Mouse (Mus musculus) Patski (cell line): ENCODE data around the gene Hyou1. TPM values are rescaled to one million over a fixed set of nuclear protein-coding genes. Genes with fewer than 3 reads are reported as not detected.

Experiments used
- ATAC-seq: fragments of 100-300 bp; one replicate; pipeline ENCODE4 v1.8.0; 2021
- CTCF ChIA-PET: fragments of 350-600 bp; sonication (Branson Sonifier 250); formaldehyde crosslinking; loops from one replicate; lab custom pipeline; 2022; ENCODE audit warnings: inconsistent platforms; lab: Charles Lee
- POLR2A ChIA-PET: fragments of 350-600 bp; sonication (Branson Sonifier 250); formaldehyde crosslinking; loops from one replicate; lab custom pipeline; 2022; ENCODE audit warnings: antibody characterized with exemption, inconsistent platforms; lab: Charles Lee
- DNase-seq: peaks from one replicate; pipeline ENCODE4 v3.0.0-alpha.2; 2011; ENCODE audit warnings: low read depth, low spot score
- H3K27me3 ChIP-seq: fragments of 371-371 bp; one replicate; pipeline ENCODE4 v1.5.1; 2021
- CTCF ChIP-seq: fragments of 100-300 bp; IDR thresholded peaks from one replicate; pipeline ENCODE4 v1.5.1; 2021
- in situ Hi-C: fragments of 300-500 bp; cut with MboI; formaldehyde crosslinking; loops from 3 replicates; pipeline ENCODE4 v1.11.1; 2018; ENCODE audit warnings: low pct_unique_long_range_greater_than_20kb, mixed read lengths
- polyA plus RNA-seq: library from polyadenylated mRNA; unstranded; gene quantifications from one replicate; pipeline ENCODE4 v1.2.3, GENCODE M21; 2021

Gene Hyou1
- polyA plus RNA-seq, 1 experiment from 2014 or later, result 190 TPM

- ChIA-PET POLR2A (interaction anchor here (0.6 kb wide), 1 partner anchor 65 kb away, joined by 3 read pairs; no protein-coding TSS in a partner anchor), CTCF (interaction anchor here (0.9 to 1.1 kb wide), 2 partner anchors 12 to 66 kb away, joined by 3 read pairs; partner anchors contain the start of gene Dpagt1)
- no peaks in the 10 kb centered on the region for H3K27me3 ChIP-seq
- DNase-seq, result no peak
- ATAC-seq, result no peak
- in situ Hi-C loops, result no loop called here
- no peak for TF ChIP-seq CTCF
These were observed 41.7 kb upstream of the Hyou1 start for GRCm38 (mm10) chr9:44337436-44338169.

GRCm38 (mm10) chr9:44338574-44338973 is 40.7 kb upstream of the Hyou1 start:
- ATAC-seq (no peak), DNase-seq (no peak)
- no peak for TF ChIP-seq CTCF
- ChIA-PET POLR2A (interaction anchor here (0.6 kb wide), 1 partner anchor 12 kb away, joined by 4 read pairs; no protein-coding TSS in a partner anchor), CTCF (no interaction called here)
- no peaks in the 10 kb centered on the region for H3K27me3 ChIP-seq
- in situ Hi-C loops, result no loop called here

- H3K27me3 ChIP-seq, result no peaks in the 10 kb centered on the region
- CTCF ChIA-PET, result no interaction called here
- no peak for DNase-seq
- no peak for ATAC-seq
- TF ChIP-seq CTCF, result no peak
- in situ Hi-C loops, result no loop called here
- POLR2A ChIA-PET, result no interaction called here
These were observed 37.8 kb upstream of the Hyou1 start for GRCm38 (mm10) chr9:44341487-44341886.

GRCm38 (mm10) chr9:44342173-44342572 is 37.1 kb upstream of the Hyou1 start:
- H3K27me3 ChIP-seq, result no peaks in the 10 kb centered on the region
- DNase-seq (no peak), ATAC-seq (no peak)
- no peak for TF ChIP-seq CTCF
- ChIA-PET POLR2A (interaction anchor here (1.0 to 1.7 kb wide), 2 partner anchors 7 to 16 kb away, joined by 4 to 8 read pairs; partner anchors contain the start of gene H2afx), CTCF (no interaction called here)
- in situ Hi-C loops, result no loop called here

- ChIA-PET POLR2A (interaction anchor here (1.0 to 1.7 kb wide), 3 partner anchors 8 to 17 kb away, joined by 3 to 8 read pairs (median 4); partner anchors contain the start of gene H2afx), CTCF (interaction anchor here (0.6 kb wide), 1 partner anchor 19 kb away, joined by 3 read pairs; the partner anchor contains the start of gene Vps11)
- ATAC-seq (no peak), DNase-seq (no peak)
- no peak for TF ChIP-seq CTCF
- in situ Hi-C loops, result no loop called here
- no peaks in the 10 kb centered on the region for H3K27me3 ChIP-seq
These were observed 36.7 kb upstream of the Hyou1 start for GRCm38 (mm10) chr9:44342605-44343004.

GRCm38 (mm10) chr9:44343290-44343689 is 36.0 kb upstream of the Hyou1 start:
- no peaks in the 10 kb centered on the region for H3K27me3 ChIP-seq
- ChIA-PET POLR2A (interaction anchor here (1.1 to 1.7 kb wide), 3 partner anchors 8 to 16 kb away, joined by 3 to 8 read pairs (median 3); partner anchors contain the start of gene H2afx), CTCF (interaction anchor here (0.6 to 2.5 kb wide), 2 partner anchors 18 kb away, joined by 3 to 8 read pairs; partner anchors contain the start of gene Vps11)
- ATAC-seq (no peak), DNase-seq (no peak)
- no peak for TF ChIP-seq CTCF
- in situ Hi-C loops, result no loop called here

GRCm38 (mm10) chr9:44343781-44344421 is 35.4 kb upstream of the Hyou1 start, which contains the start of gene Hmbs:
Hmbs (minus strand) TSS chr9:44344228.
- TF ChIP-seq CTCF, result no peak
- DNase-seq (no peak), ATAC-seq (peak; percentile 80)
- H3K27me3 ChIP-seq, result no peaks in the 10 kb centered on the region
- POLR2A ChIA-PET, result interaction anchor here (1.1 to 1.7 kb wide), 3 partner anchors 9 to 15 kb away, joined by 3 to 8 read pairs (median 3); partner anchors contain the start of gene H2afx
- CTCF ChIA-PET, result interaction anchor here (1.0 to 2.5 kb wide), 2 partner anchors 8 to 18 kb away, joined by 4 to 8 read pairs; partner anchors contain the start of gene Vps11
- in situ Hi-C loops, result no loop called here

GRCm38 (mm10) chr9:44345570-44346433 is 33.5 kb upstream of the Hyou1 start:
- no peak for TF ChIP-seq CTCF
- ChIA-PET POLR2A (interaction anchor here (0.7 kb wide), 1 partner anchor 212 kb away, joined by 4 read pairs; no protein-coding TSS in a partner anchor), CTCF (interaction anchor here (1.0 to 2.5 kb wide), 2 partner anchors 16 to 52 kb away, joined by 3 to 8 read pairs; partner anchors contain the start of gene Vps11)
- no peaks in the 10 kb centered on the region for H3K27me3 ChIP-seq
- in situ Hi-C loops, result no loop called here
- ATAC-seq (no peak), DNase-seq (no peak)

- CTCF ChIA-PET, result no interaction called here
- ATAC-seq, result no peak
- no peak for TF ChIP-seq CTCF
- in situ Hi-C loops, result no loop called here
- no peak for DNase-seq
- POLR2A ChIA-PET, result no interaction called here
- no peaks in the 10 kb centered on the region for H3K27me3 ChIP-seq
These were observed 32.1 kb upstream of the Hyou1 start for GRCm38 (mm10) chr9:44347166-44347565.
